Mouse (Mus musculus): ENCODE results near the gene Kcnk3.

The Kcnk3 gene

GRCm38 (mm10) chr5:30638041-30638440, 50.1 kb downstream of the Kcnk3 start:
- peak; percentile 62 to 74 for DNase-seq (ENCODE audit: low spot score in 2 of 2)

GRCm38 (mm10) chr5:30643477-30644179, 55.7 kb downstream of the Kcnk3 start:
- DNase-seq (ENCODE audit: low spot score in 2 of 2), result no peak

GRCm38 (mm10) chr5:30646036-30646435, 58.1 kb downstream of the Kcnk3 start:
- no peak for DNase-seq (ENCODE audit: low spot score in 2 of 2)

- no peak for DNase-seq (ENCODE audit: low spot score in 2 of 2)
These were observed 59.4 kb downstream of the Kcnk3 start for GRCm38 (mm10) chr5:30647396-30647795.

- peak; percentile 89 to 93 for DNase-seq (ENCODE audit: low spot score in 2 of 2)
These were observed 60.0 kb downstream of the Kcnk3 start, which contains the start of gene Slc35f6 for GRCm38 (mm10) chr5:30647815-30648560. Gene Slc35f6 (plus strand): TSS chr5:30647933.

- no peak for DNase-seq (ENCODE audit: low spot score in 2 of 2)
These were observed 61.6 kb downstream of the Kcnk3 start for GRCm38 (mm10) chr5:30649558-30649957.

GRCm38 (mm10) chr5:30650756-30651155, 62.8 kb downstream of the Kcnk3 start:
- no peak for DNase-seq (ENCODE audit: low spot score in 2 of 2)

- no peak for DNase-seq (ENCODE audit: low spot score in 2 of 2)
These were observed 63.6 kb downstream of the Kcnk3 start for GRCm38 (mm10) chr5:30651554-30651953.

GRCm38 (mm10) chr5:30653246-30653645, 65.3 kb downstream of the Kcnk3 start:
- no peak for DNase-seq (ENCODE audit: low spot score in 2 of 2)

GRCm38 (mm10) chr5:30655042-30655441, 67.1 kb downstream of the Kcnk3 start:
- no peak for DNase-seq (ENCODE audit: low spot score in 2 of 2)

GRCm38 (mm10) chr5:30655526-30656195, 67.7 kb downstream of the Kcnk3 start:
- no peak for DNase-seq (ENCODE audit: low spot score in 2 of 2)

GRCm38 (mm10) chr5:30659042-30659441, 71.1 kb downstream of the Kcnk3 start:
- DNase-seq (ENCODE audit: low spot score in 2 of 2), result no peak

- no peak for DNase-seq (ENCODE audit: low spot score in 2 of 2)
These were observed 72.3 kb downstream of the Kcnk3 start for GRCm38 (mm10) chr5:30660278-30660677.

GRCm38 (mm10) chr5:30660813-30661212, 72.8 kb downstream of the Kcnk3 start:
- no peak for DNase-seq (ENCODE audit: low spot score in 2 of 2)

GRCm38 (mm10) chr5:30665360-30665759, 77.4 kb downstream of the Kcnk3 start:
- no peak for DNase-seq (ENCODE audit: low spot score in 2 of 2)

GRCm38 (mm10) chr5:30665968-30666367, 78.0 kb downstream of the Kcnk3 start:
- no peak for DNase-seq (ENCODE audit: low spot score in 2 of 2)

- peak; percentile 86 to 88 for DNase-seq (ENCODE audit: low spot score in 2 of 2)
These were observed 78.6 kb downstream of the Kcnk3 start, which contains the start of gene Cenpa for GRCm38 (mm10) chr5:30666391-30667195. Gene Cenpa (plus strand): TSS chr5:30666777.

- no peak for DNase-seq (ENCODE audit: low spot score in 2 of 2)
These were observed 79.2 kb downstream of the Kcnk3 start for GRCm38 (mm10) chr5:30667215-30667614.

- no peak for DNase-seq (ENCODE audit: low spot score in 2 of 2)
These were observed 79.7 kb downstream of the Kcnk3 start for GRCm38 (mm10) chr5:30667686-30668085.

GRCm38 (mm10) chr5:30668637-30669495, 80.9 kb downstream of the Kcnk3 start:
- DNase-seq (ENCODE audit: low spot score in 2 of 2), result no peak

- DNase-seq (ENCODE audit: low spot score in 2 of 2), result no peak
These were observed 81.5 kb downstream of the Kcnk3 start for GRCm38 (mm10) chr5:30669496-30669830.
